Mouse (Mus musculus) limb, embryonic 10.5 days (tissue): ENCODE measurements around the gene Flot1. TPM values are rescaled to one million over a fixed set of nuclear protein-coding genes. Genes with fewer than 3 reads are reported as not detected.

Experiments used
- DNase-seq: peaks from one replicate; pipeline ENCODE4 v3.0.0-alpha.2; 2017; ENCODE audit warnings: low spot score
- H3K27ac ChIP-seq: fragments of 300-500 bp; sonication (generic); 2 replicates; pipeline ENCODE4 v1.5.1; 2016; ENCODE audit warnings: mild to moderate bottlenecking
- H3K27me3 ChIP-seq: fragments of 300-500 bp; sonication (generic); 2 replicates; pipeline ENCODE4 v1.6.1; 2016; ENCODE audit warnings: low read depth, mild to moderate bottlenecking; ENCODE audit not compliant: poor library complexity, severe bottlenecking
- H3K36me3 ChIP-seq: fragments of 300-500 bp; sonication (generic); 2 replicates; pipeline ENCODE4 v1.6.1; 2016; ENCODE audit warnings: mild to moderate bottlenecking, moderate library complexity
- H3K4me1 ChIP-seq: fragments of 300-500 bp; sonication (generic); 2 replicates; pipeline ENCODE4 v1.6.1; 2016
- H3K4me3 ChIP-seq: fragments of 300-500 bp; sonication (generic); 2 replicates; pipeline ENCODE4 v1.5.1; 2016; ENCODE audit warnings: mild to moderate bottlenecking, moderate library complexity
- H3K9me3 ChIP-seq: fragments of 300-500 bp; sonication (generic); replicated peaks from 2 replicates; pipeline ENCODE4 v1.6.1; 2016; ENCODE audit warnings: mild to moderate bottlenecking
- WGBS: fragments of 180-500 bp; shearing (Covaris S2); methylation state at CpG from one replicate; pipeline ENCODE4 v1.1.7; 2016; 5-methylcytosine and 5-hydroxymethylcytosine counted together
- polyA plus RNA-seq: library from polyadenylated mRNA; unstranded; fragments of >200 nt; fragmentation: Nextera tagmentation; extraction: Ambion mirVana; gene quantifications from 2 replicates; pipeline ENCODE4 v1.2.1, GENCODE M21; 2016

Gene Flot1
- polyA plus RNA-seq, 1 experiment from 2014 or later = 49.7 TPM

GRCm38 (mm10) chr17:35866911-35867890 is 44.2 kb downstream of the Flot1 start:
- 13% methylated on average over 26 of the region's 26 CpGs for WGBS
- peaks cover 49% of the 10 kb centered on the region for H3K36me3 ChIP-seq
- DNase-seq = peak; percentile 56
- peak overlapping the region; percentile 97 for H3K27ac ChIP-seq
- no peaks in the 10 kb centered on the region for H3K9me3 ChIP-seq
- H3K27me3 ChIP-seq = no peaks in the 10 kb centered on the region
- peaks cover 69% of the 10 kb centered on the region for H3K4me1 ChIP-seq
- peak overlapping the region; percentile 73 for H3K4me3 ChIP-seq

- Histone ChIP-seq H3K9me3 (no peaks in the 10 kb centered on the region), H3K27me3 (no peaks in the 10 kb centered on the region), H3K4me1 (peaks cover 73% of the 10 kb centered on the region), H3K27ac (peak overlapping the region; percentile 97), H3K4me3 (peak overlapping the region; percentile 73), H3K36me3 (peaks cover 52% of the 10 kb centered on the region)
- WGBS = 53% methylated on average over 17 of the region's 17 CpGs
- no peak for DNase-seq
Observed at GRCm38 (mm10) chr17:35868165-35868820, 45.3 kb downstream of the Flot1 start.

GRCm38 (mm10) chr17:35868961-35869345 is 45.9 kb downstream of the Flot1 start:
- WGBS = 6% methylated on average over 7 of the region's 7 CpGs
- DNase-seq = no peak
- peaks cover 76% of the 10 kb centered on the region for H3K4me1 ChIP-seq
- no peaks in the 10 kb centered on the region for H3K9me3 ChIP-seq
- peak overlapping the region; percentile 73 for H3K4me3 ChIP-seq
- H3K27ac ChIP-seq = peak overlapping the region; percentile 97
- H3K36me3 ChIP-seq = peaks cover 52% of the 10 kb centered on the region
- no peaks in the 10 kb centered on the region for H3K27me3 ChIP-seq

- Histone ChIP-seq H3K4me1 (peaks cover 73% of the 10 kb centered on the region), H3K9me3 (no peaks in the 10 kb centered on the region), H3K36me3 (peaks cover 52% of the 10 kb centered on the region), H3K27me3 (no peaks in the 10 kb centered on the region), H3K4me3 (peak overlapping the region; percentile 73), H3K27ac (peak overlapping the region; percentile 97)
- peak; percentile 50 for DNase-seq
- WGBS = 8% methylated on average over 7 of the region's 7 CpGs
Observed at GRCm38 (mm10) chr17:35869346-35870067, 46.5 kb downstream of the Flot1 start.

- Histone ChIP-seq H3K27me3 (no peaks in the 10 kb centered on the region), H3K4me3 (peak overlapping the region; percentile 73), H3K36me3 (peaks cover 59% of the 10 kb centered on the region), H3K9me3 (no peaks in the 10 kb centered on the region), H3K4me1 (peaks cover 65% of the 10 kb centered on the region), H3K27ac (peak overlapping the region; percentile 97)
- WGBS = 66% methylated on average over 9 of the region's 9 CpGs
- DNase-seq = no peak
Observed at GRCm38 (mm10) chr17:35870151-35870883, 47.3 kb downstream of the Flot1 start.

GRCm38 (mm10) chr17:35870884-35871696 is 48.1 kb downstream of the Flot1 start:
- Histone ChIP-seq H3K4me1 (peaks cover 58% of the 10 kb centered on the region), H3K27me3 (no peaks in the 10 kb centered on the region), H3K36me3 (peaks cover 64% of the 10 kb centered on the region), H3K9me3 (no peaks in the 10 kb centered on the region), H3K4me3 (peak overlapping the region; percentile 73), H3K27ac (peak overlapping the region; percentile 97)
- peak; percentile 44 for DNase-seq
- 86% methylated on average over 8 of the region's 8 CpGs for WGBS

- H3K9me3 ChIP-seq = no peaks in the 10 kb centered on the region
- peaks cover 33% of the 10 kb centered on the region for H3K4me1 ChIP-seq
- H3K27ac ChIP-seq = peak overlapping the region; percentile 54; the same call in 1 of the 2 replicates
- WGBS = 34% methylated on average over 21 of the region's 21 CpGs
- DNase-seq = peak; percentile 95
- no peaks in the 10 kb centered on the region for H3K27me3 ChIP-seq
- peak overlapping the region; percentile 9; the same call in 1 of the 2 replicates for H3K4me3 ChIP-seq
- peaks cover 64% of the 10 kb centered on the region for H3K36me3 ChIP-seq
Observed at GRCm38 (mm10) chr17:35873774-35874519, 50.9 kb downstream of the Flot1 start.

- Histone ChIP-seq H3K36me3 (peaks cover 64% of the 10 kb centered on the region), H3K27me3 (no peaks in the 10 kb centered on the region), H3K27ac (no peak overlapping the region), H3K4me3 (no peak overlapping the region), H3K4me1 (peaks cover 25% of the 10 kb centered on the region), H3K9me3 (no peaks in the 10 kb centered on the region)
- no peak for DNase-seq
- WGBS = 86% methylated on average over 6 of the region's 6 CpGs
Observed at GRCm38 (mm10) chr17:35874721-35875120, 51.7 kb downstream of the Flot1 start.

GRCm38 (mm10) chr17:35879245-35880057 is 56.4 kb downstream of the Flot1 start, which contains the start of gene Dhx16:
Gene Dhx16, plus strand, starts transcription at chr17:35879819.
- DNase-seq = peak; percentile 98

More at GRCm38 (mm10) chr17:35879245-35880057, 56.4 kb downstream of the Flot1 start, which contains the start of gene Dhx16:
- peaks cover 12% of the 10 kb centered on the region for H3K4me1 ChIP-seq
- WGBS = 6% methylated on average over 66 of the region's 66 CpGs
- peak within 1 kb of the TSS; percentile 98 for H3K4me3 ChIP-seq
- H3K36me3 ChIP-seq = peaks cover 58% of the 10 kb centered on the region
- no peaks in the 10 kb centered on the region for H3K9me3 ChIP-seq
- H3K27me3 ChIP-seq = no peaks in the 10 kb centered on the region
- peak within 1 kb of the TSS; percentile 86 for H3K27ac ChIP-seq
